Mouse (Mus musculus): ENCODE data around the gene Hoxd8. TPM values are rescaled to one million over a fixed set of nuclear protein-coding genes. Genes with fewer than 3 reads are reported as not detected.

Gene Hoxd8
- total and polyA plus RNA-seq, 3 experiments, result 19.7 to 34.7 (median 27.9) TPM

GRCm38 (mm10) chr2:74669650-74670235 lies 34.7 kb upstream of the Hoxd8 start:
- DNase-seq, result no peak

GRCm38 (mm10) chr2:74670632-74671188 lies 33.7 kb upstream of the Hoxd8 start:
- no peak for DNase-seq

DNA sequence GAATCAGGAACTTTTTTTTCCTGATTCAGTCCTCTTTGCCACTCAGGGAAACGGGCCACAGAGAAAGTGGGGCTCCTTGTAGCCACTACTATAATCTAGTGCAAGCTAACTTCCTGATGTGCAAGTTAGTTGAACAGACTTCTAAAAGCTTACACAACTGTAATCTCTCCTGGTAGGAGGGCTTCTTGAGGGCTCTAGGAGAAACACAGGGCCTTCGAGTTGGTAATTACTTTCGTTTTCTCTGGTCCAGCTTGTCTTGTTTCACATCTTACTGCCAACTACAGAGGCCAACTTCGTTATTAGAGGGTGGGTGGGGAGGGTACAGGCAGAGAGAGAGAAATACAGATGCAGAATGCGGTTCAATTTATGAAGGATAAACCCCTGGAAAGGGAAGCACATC lies 32.6 kb upstream of the Hoxd8 start:
- DNase-seq, result no peak

- DNase-seq, result no peak
Measured at GRCm38 (mm10) chr2:74672481-74673362, 31.7 kb upstream of the Hoxd8 start.

DNA sequence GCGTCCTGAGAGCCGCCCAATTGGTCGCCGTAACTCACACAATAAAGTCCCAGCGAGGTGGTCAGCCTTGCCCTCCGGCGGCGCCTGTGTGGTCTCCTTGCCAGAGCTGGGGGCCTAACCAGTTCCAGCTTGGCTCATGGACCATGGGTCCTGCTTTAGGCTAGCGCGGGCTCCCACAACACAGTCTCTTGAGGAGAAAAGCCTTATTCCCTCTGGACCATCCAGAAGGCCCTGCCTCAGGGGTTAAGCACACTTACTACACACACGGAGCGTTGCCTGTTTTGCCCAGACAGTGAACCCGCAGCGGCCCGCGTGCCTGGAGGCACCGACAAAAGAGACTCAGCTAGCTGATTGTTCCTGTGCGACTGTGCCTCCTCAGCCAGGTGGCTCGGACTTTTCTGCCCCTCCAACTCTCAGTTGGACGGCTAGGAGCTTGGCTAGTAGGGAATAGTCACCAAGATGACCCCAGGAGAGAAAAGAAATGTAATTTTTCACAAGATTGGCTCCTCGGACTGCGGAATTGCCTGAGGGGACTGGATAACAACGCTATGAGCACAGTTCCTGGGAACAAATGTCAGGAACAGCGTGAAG lies 30.5 kb upstream of the Hoxd8 start:
- DNase-seq, result no peak

GRCm38 (mm10) chr2:74674881-74675665 lies 29.3 kb upstream of the Hoxd8 start, which contains the start of gene Hoxd12:
Gene Hoxd12, plus strand, starts transcription at chr2:74675013.
- DNase-seq, result no peak

DNA sequence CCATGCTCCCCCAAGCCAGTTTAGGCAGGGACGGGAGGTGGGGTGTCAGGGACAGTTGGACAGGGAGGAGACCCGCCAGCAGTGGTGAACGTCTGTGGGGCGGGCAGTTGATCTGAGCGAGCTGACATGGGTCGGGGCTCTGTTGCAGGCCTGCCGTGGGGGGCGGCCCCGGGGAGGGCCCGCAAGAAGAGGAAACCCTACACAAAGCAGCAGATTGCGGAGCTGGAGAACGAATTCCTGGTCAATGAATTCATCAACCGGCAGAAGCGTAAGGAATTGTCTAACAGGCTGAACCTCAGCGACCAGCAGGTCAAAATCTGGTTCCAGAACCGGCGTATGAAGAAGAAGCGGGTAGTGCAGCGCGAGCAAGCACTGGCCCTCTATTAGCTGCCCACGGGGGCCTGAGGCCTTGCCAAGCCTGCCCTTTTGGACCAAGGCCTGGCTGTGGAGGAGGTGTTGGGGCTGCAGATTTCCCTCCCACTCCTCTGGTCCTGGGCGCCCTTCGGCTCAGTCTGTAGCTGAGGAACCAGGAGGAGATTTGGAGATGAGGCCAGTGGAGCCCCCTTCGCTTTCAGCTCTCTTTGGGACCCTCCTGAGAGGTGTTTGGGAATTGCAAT lies 28.6 kb upstream of the Hoxd8 start:
- DNase-seq, result no peak

DNA sequence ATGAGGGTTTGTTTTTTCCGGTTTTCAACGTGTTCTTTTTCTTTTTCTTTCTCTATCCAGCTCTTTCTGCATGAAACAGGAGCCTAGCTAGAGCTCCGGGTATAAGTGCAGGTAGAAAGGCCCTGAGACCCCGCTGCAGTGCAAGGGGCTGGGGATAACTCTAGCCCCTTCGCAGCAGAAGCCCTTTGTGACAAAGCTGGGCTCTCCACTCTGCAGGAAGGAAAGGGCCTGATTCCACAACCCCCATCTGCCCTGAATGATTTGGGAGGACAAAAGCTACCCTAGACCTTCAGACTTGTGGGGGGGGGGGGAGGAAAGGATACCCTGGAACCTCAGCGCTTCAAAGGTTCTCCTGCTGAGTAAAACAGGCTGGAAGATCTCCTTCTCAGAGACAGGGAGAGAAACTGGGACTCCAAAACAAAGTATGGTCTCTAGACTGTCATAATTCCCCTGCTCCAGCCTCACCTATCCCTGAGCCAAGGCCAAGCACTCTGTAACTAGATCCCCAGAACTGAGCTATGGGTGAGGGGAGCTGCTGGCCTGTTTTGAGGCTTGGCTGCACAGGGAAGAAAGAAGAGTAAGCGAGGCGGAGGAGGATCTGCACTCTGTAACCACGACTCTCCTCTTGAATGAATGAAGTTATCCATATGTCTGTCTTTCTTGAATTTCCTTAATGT lies 27.9 kb upstream of the Hoxd8 start:
- no peak for DNase-seq

DNA sequence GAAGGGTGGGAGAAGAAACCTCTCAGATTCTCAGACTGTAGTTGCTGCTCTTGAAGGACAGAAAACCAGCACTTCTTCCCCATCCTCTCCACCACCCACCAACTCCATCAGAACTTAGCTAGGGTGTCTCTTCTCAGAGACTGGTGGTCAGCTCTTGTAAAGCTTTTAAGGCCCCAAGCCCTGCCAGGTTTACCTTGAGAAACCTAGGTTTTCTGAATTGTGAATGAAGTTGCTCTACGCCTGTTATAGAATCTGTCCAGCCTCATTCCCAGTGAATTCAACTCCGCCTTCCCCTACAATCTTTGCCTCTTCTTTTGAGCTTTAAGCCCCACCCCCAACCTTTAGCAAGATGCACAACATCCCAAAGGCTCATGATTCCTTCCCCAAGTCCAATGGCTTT lies 27.3 kb upstream of the Hoxd8 start:
- DNase-seq, result no peak

DNA sequence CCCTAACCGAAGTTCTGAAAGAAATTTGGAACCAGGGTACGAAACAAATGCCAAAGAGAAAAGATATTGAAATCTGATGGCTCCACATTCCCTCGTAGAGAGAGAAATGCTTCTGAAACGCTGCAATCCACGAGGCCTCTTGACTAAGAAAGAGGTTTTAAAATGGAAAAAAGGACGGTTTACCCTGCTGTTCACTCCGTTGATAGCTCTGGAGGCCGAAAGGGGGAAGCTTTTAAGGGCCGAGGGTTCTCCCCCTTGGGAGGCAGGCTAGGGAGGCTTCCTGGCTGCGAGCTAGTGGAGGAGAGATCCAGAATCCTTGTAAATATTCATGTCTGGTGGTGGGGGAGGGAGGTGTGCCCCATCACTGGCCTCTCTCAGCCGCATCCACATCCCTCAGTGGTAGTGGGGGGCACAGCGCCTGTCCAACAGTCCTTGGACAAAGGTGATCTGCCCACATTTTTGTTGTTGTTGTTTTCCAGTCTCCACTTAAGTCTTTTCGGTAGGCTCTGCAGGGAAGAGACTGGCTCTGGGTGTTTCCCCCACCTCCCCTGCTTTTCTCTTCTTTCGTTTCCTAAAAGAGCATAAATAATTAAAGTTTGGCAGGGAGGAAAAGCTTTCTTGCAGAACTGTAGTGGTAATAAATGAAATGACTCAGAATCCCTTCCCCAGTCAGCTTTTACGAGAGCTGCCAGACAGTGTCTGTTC lies 25.4 kb upstream of the Hoxd8 start, which contains the start of gene Hoxd11:
Gene Hoxd11 (plus strand): TSS at position 667 of the 705 bp plus-strand sequence.
- no peak for DNase-seq

DNA sequence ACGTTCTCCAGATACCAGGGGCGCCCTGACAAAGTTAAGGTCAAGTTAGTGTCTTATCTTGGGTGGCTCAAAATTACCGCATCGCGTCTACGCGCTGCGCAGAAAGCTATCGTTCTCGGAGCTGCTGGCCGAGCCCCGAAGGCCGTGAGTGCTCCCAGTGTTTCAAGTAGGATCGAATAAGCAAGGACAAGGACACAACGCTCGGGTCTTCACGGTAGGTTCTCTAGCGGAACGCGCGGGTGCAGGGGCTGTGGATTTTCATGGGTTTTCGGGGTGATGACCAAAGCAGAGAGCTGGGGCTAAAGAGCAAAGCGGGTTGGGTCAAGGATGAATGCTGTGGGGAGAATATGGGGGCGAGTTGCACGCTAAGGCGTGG lies 24.8 kb upstream of the Hoxd8 start:
- DNase-seq, result no peak

DNA sequence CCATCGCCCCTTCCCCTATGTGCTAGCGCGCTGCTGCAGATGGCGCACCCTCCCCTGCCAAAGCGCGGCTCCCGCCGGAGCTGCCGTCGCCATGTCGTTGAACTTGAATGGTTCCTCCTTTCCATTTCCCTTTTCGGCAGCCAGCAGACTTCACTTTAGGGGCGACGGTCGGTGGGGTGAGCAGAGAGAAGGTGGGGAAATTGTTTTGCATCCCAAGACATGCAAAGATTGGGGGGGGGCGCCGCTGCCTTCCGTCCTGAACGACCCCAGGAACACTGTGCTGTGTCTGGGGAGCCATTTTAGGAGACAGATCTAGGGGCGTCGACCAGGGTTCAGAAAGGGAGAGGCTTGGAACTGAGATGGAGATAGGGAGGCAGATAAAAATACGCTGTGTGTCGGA lies 24.4 kb upstream of the Hoxd8 start:
- no peak for DNase-seq

GRCm38 (mm10) chr2:74680561-74681398 lies 23.6 kb upstream of the Hoxd8 start:
- no peak for DNase-seq

- no peak for DNase-seq
Measured at GRCm38 (mm10) chr2:74681594-74682531, 22.6 kb upstream of the Hoxd8 start.

DNA sequence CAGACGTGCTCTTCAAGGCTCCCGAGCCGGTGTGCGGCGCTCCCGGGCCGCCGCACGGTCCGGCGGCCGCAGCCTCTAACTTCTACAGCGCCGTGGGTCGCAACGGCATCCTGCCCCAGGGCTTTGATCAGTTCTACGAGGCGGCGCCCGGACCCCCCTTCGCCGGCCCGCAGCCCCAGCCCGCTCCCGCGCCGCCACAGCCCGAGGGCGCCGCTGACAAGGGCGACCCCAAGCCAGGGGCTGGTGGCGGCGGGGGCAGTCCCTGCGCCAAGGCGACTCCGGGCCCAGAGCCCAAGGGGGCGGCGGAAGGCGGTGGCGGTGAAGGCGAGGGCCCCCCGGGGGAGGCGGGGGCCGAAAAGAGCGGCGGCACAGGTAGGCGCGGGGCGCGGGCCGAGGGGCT lies 21.6 kb upstream of the Hoxd8 start:
- no peak for DNase-seq

- no peak for DNase-seq
Measured at GRCm38 (mm10) chr2:74683471-74683951, 20.9 kb upstream of the Hoxd8 start.

DNA sequence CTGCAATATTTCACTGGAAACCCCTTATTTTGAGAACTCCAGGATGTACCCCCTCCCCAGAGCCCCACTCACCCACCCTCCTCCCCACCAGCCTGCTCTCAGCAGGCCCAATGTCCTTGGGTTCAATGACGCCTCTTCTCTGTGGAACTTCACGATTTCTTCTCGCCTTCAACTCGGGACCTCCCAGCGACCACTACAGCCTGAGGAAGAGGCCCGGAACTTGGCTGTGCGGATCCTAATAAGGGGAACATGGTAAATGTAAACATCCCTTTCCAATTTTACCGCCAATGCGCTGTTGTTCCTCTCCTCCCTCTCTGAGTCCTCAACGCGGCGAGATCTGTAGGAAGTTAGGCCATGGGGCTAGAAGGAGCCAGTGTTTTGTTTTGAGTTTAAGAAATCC lies 20.3 kb upstream of the Hoxd8 start:
- no peak for DNase-seq

GRCm38 (mm10) chr2:74685059-74685603 lies 19.3 kb upstream of the Hoxd8 start:
- no peak for DNase-seq

All from adrenal gland, adult 2 months (tissue).